Mouse (Mus musculus) stomach, embryonic 15.5 days (tissue): ENCODE measurements at regions not wholly inside any gene's neighbourhood (a gene's known extent, or its start where the extent isn't known, plus 50 kb on each side); places are given as distances from the start of the nearest gene placed in this dataset.

ENCODE experiments used
- ATAC-seq: fragments of 200-750 bp; cut with Nextera tagmentation; 2 replicates; pipeline ENCODE4 v1.8.0; 2017; ENCODE audit warnings: low read depth, moderate number of reproducible peaks, moderate TSS enrichment; ENCODE audit not compliant: insufficient read depth, low FRiP score
- H3K27ac ChIP-seq: fragments of 300-500 bp; sonication (generic); 2 replicates; pipeline ENCODE4 v1.5.1; 2015; ENCODE audit warnings: mild to moderate bottlenecking, inconsistent platforms
- H3K27me3 ChIP-seq: fragments of 300-500 bp; sonication (generic); replicated peaks from 2 replicates; pipeline ENCODE4 v1.6.1; 2015; ENCODE audit warnings: inconsistent platforms
- H3K36me3 ChIP-seq: fragments of 300-500 bp; sonication (generic); 2 replicates; pipeline ENCODE4 v1.6.1; 2015; ENCODE audit warnings: inconsistent platforms
- H3K4me1 ChIP-seq: fragments of 300-500 bp; sonication (generic); 2 replicates; pipeline ENCODE4 v1.6.1; 2015; ENCODE audit warnings: inconsistent platforms
- H3K4me2 ChIP-seq: fragments of 300-500 bp; sonication (generic); 2 replicates; pipeline ENCODE4 v1.6.1; 2015; ENCODE audit warnings: mild to moderate bottlenecking, inconsistent platforms
- H3K4me3 ChIP-seq: fragments of 300-500 bp; sonication (generic); replicated peaks from 2 replicates; pipeline ENCODE4 v1.5.1; 2015; ENCODE audit warnings: inconsistent platforms
- H3K9ac ChIP-seq: fragments of 300-500 bp; sonication (generic); 2 replicates; pipeline ENCODE4 v1.6.1; 2015; ENCODE audit warnings: inconsistent platforms
- H3K9me3 ChIP-seq: fragments of 300-500 bp; sonication (generic); 2 replicates; pipeline ENCODE4 v1.6.1; 2016; ENCODE audit warnings: inconsistent platforms
- WGBS: fragments of 180-500 bp; shearing (Covaris S2); methylation state at CpG from one replicate; pipeline ENCODE4 v1.1.7; 2015; 5-methylcytosine and 5-hydroxymethylcytosine counted together

GRCm38 (mm10) chr7:55710872-55711558, 57.0 kb upstream of the Siglech start:
- no peak overlapping the region for H3K27ac ChIP-seq
- H3K4me1 ChIP-seq, result no peaks in the 10 kb centered on the region
- WGBS, result 8% methylated on average over 11 of the region's 11 CpGs
- H3K27me3 ChIP-seq, result no peaks in the 10 kb centered on the region
- no peak overlapping the region for H3K4me2 ChIP-seq
- ATAC-seq, result peak; percentile 81
- H3K9me3 ChIP-seq, result no peaks in the 10 kb centered on the region
- H3K4me3 ChIP-seq, result no peak overlapping the region
- no peaks in the 10 kb centered on the region for H3K36me3 ChIP-seq
- no peak overlapping the region for H3K9ac ChIP-seq
